Comparison of ENCODE assay signal across 22 mouse cellular contexts in the genomic region with DNA sequence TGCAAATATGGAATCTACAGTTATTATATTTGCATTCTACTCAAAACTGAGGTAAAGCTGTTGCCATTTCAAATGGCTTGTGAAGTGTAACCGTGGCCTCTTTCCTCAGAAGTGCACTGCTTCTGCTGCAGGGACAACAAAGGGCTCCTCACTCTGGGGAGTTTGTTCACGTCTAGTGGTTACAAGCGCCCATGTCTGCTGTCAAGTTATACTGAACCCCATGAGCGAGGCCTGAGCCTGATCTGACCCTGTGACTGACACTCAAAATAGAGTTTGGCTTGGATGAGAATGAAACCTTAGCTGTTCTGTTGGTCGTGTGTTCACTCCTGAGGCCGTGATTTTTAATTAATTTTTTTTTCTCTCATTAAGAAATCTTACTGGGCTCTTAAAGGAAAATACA. TPM values are rescaled to one million over a fixed set of nuclear protein-coding genes. Genes with fewer than 3 reads are reported as not detected.
DNase-seq lines count a peak whose midpoint lies in the region; TF ChIP-seq lines count a peak whose summit lies in the region.
"Had no signal": no experiment of that assay in that cellular context is flagged by ENCODE, and none has a peak within 500 bp of the region (broad histone marks: within the 10 kb centered on the region; RNA-seq: fewer than 3 reads in every experiment).

No protein-coding gene starts in this region.

- no peak overlapping the region for H3K4me3 ChIP-seq in layer of hippocampus, adult 2 months
- H3K4me3 ChIP-seq: embryonic facial prominence, embryonic 13.5 days; embryonic facial prominence, embryonic 15.5 days; erythroblast, embryonic 14.5 days; forebrain, embryonic 10.5 days; forebrain, embryonic 12.5 days had no signal

- peak; percentile 51 for DNase-seq in gastrocnemius, adult 18-20 months (ENCODE audit: low spot score)
- no peak for DNase-seq in gastrocnemius, postnatal 4 days (ENCODE audit: low spot score in 2 of 2)
- DNase-seq in layer of hippocampus, adult 2 months (ENCODE audit: low spot score in 2 of 2), result no peak
- DNase-seq in layer of hippocampus, adult 18-20 months (ENCODE audit: low spot score in 2 of 2), result no peak
- peak; percentile 77 for DNase-seq in skeletal muscle tissue, adult 2 months (ENCODE audit: low read depth, low spot score)
- DNase-seq: adrenal gland, adult 8-10 months; adrenal gland, postnatal 14 days; adrenal gland, postnatal 36 days; B cell, adult 2 months; cerebellum, adult 11-12 months; cerebellum, adult 8-10 months; cerebellum, adult 9-11 months; cerebellum, postnatal 14 days; cerebellum, postnatal 36 days; embryo, embryonic 11 days had no signal

- no peak for TF ChIP-seq CTCF in layer of hippocampus, adult 2 months (conservative IDR thresholded peaks at IDR 0.05)

- peak overlapping the region; percentile 77 for H3K27ac ChIP-seq in layer of hippocampus, adult 2 months
- H3K27ac ChIP-seq: embryonic facial prominence, embryonic 13.5 days; embryonic facial prominence, embryonic 15.5 days; forebrain, embryonic 10.5 days; forebrain, embryonic 12.5 days had no signal

RNA-seq across cellular contexts. Expression of a gene that starts 38.8 kb away (rescaled TPM):
- 10 to 100 TPM; 35.7 to 43.0 TPM for total RNA-seq in gastrocnemius, adult 18-20 months (2021)
- 10 to 100 TPM; 24.0 to 40.1 TPM for total RNA-seq in gastrocnemius, postnatal 4 days (2021)
- total RNA-seq in layer of hippocampus, adult 2 months (2021), result 100 to 1,000 TPM; 116 TPM
- 100 to 1,000 TPM; 120 to 122 TPM for total RNA-seq in layer of hippocampus, adult 18-20 months (2021)
- total RNA-seq: CH12.LX; common myeloid progenitor, adult 5-6 weeks had no signal

Comparison
In these comparisons a context has a peak if more than half of its experiments do, and no peak if none do; other contexts are left out.
1. DNase-seq: peak in gastrocnemius, adult 18-20 months (single experiment) and skeletal muscle tissue, adult 2 months (single experiment); none in gastrocnemius, postnatal 4 days (0 of 2), layer of hippocampus, adult 2 months (0 of 2) and layer of hippocampus, adult 18-20 months (0 of 2).